Mouse (Mus musculus) left cerebral cortex, adult 2 months (tissue): Measurements from ENCODE around the gene Gclm. TPM values are rescaled to one million over a fixed set of nuclear protein-coding genes. Genes with fewer than 3 reads are reported as not detected.

ENCODE experiments used
- DNase-seq, 2 experiments: peaks; one replicate each; pipeline ENCODE4 v3.0.0; 2021 to 2022; ENCODE audit warnings: low spot score in 2 of 2, mixed read lengths in 1 of 2; ENCODE audit errors: extremely low spot score in 1 of 2
- H3K27ac ChIP-seq: fragments of 200-600 bp; 2 replicates; pipeline ENCODE4 v1.8.1; 2022
- H3K4me3 ChIP-seq: fragments of 200-600 bp; 2 replicates; pipeline ENCODE4 v1.8.1; 2022
- CTCF ChIP-seq: fragments of 200-600 bp; IDR thresholded peaks from 2 replicates; pipeline ENCODE4 v1.8.1; 2022; ENCODE audit warnings: antibody characterized with exemption, mild to moderate bottlenecking, moderate library complexity
- intact Hi-C: fragments of 180-260 bp; cut with DNase I; formaldehyde crosslinking; loops from one replicate; pipeline ENCODE4 v1.15.1; 2025
- microRNA-seq, 2 experiments: library from miRNA; unstranded; fragments of <30 nt; microRNA quantifications; one replicate each; pipeline ENCODE4 v1.2.0; 2021
- total RNA-seq, 2 experiments: library from RNA; stranded (reverse); gene quantifications; 2 replicates each; pipeline ENCODE4 v1.2.3; 2021

Gene Gclm
- total RNA-seq, 2 experiments from 2014 or later, result 60.5 to 67.3 TPM

- no peak overlapping the region for H3K4me3 ChIP-seq
- peak; percentile 75 for TF ChIP-seq CTCF
- intact Hi-C loops, result loop anchor here (1.0 to 10.0 kb wide), 3 partner anchors 172 to 629 kb away; partner anchors contain the start of gene 1810037I17Rik
- peak; percentile 62 to 67 for DNase-seq
- H3K27ac ChIP-seq, result peak overlapping the region; percentile 99
Measured at GRCm38 (mm10) chr3:122295511-122295910, 50.2 kb downstream of the Gclm start.

- intact Hi-C loops, result loop anchor here (5.0 to 10.0 kb wide), 2 partner anchors 170 to 628 kb away; partner anchors contain the start of gene 1810037I17Rik
- no peak for DNase-seq
Measured at GRCm38 (mm10) chr3:122296979-122297378, 51.6 kb downstream of the Gclm start.

GRCm38 (mm10) chr3:122300983-122301919, 55.9 kb downstream of the Gclm start:
- peak; percentile 63 to 77 for DNase-seq
- intact Hi-C loops, result no loop called here
- no peak; the same call in 1 of the 2 replicates for TF ChIP-seq CTCF
- Histone ChIP-seq H3K27ac (peak overlapping the region; percentile 29; the same call in 1 of the 2 replicates), H3K4me3 (no peak overlapping the region)

More at GRCm38 (mm10) chr3:122296979-122297378, 51.6 kb downstream of the Gclm start:
- Histone ChIP-seq H3K27ac (no peak overlapping the region), H3K4me3 (no peak overlapping the region)
- no peak for TF ChIP-seq CTCF

GRCm38 (mm10) chr3:122304560-122304959, 59.2 kb downstream of the Gclm start:
- no peak for TF ChIP-seq CTCF
- intact Hi-C loops, result no loop called here
- DNase-seq, result no peak
- Histone ChIP-seq H3K4me3 (no peak overlapping the region), H3K27ac (no peak overlapping the region)

GRCm38 (mm10) chr3:122307894-122308671, 62.7 kb downstream of the Gclm start:
- H3K4me3 ChIP-seq, result no peak overlapping the region
- intact Hi-C loops, result no loop called here
- DNase-seq, result no peak
- no peak overlapping the region for H3K27ac ChIP-seq
- no peak for TF ChIP-seq CTCF

- DNase-seq, result no peak
- TF ChIP-seq CTCF, result no peak
- intact Hi-C loops, result no loop called here
- H3K27ac ChIP-seq, result no peak overlapping the region
- H3K4me3 ChIP-seq, result no peak overlapping the region
Measured at GRCm38 (mm10) chr3:122308981-122309380, 63.6 kb downstream of the Gclm start.

- intact Hi-C loops, result loop anchor here (1.0 to 10.0 kb wide), 3 partner anchors 154 to 473 kb away; no protein-coding TSS in a partner anchor
- TF ChIP-seq CTCF, result peak; percentile 100
- Histone ChIP-seq H3K27ac (no peak overlapping the region), H3K4me3 (no peak overlapping the region)
- DNase-seq, result peak; percentile 74 to 90
Measured at GRCm38 (mm10) chr3:122312078-122312477, 66.7 kb downstream of the Gclm start.

- H3K4me3 ChIP-seq, result no peak overlapping the region
- intact Hi-C loops, result loop anchor here (1.0 to 10.0 kb wide), 3 partner anchors 153 to 472 kb away; no protein-coding TSS in a partner anchor
- no peak for DNase-seq
- no peak for TF ChIP-seq CTCF
- no peak overlapping the region for H3K27ac ChIP-seq
Measured at GRCm38 (mm10) chr3:122312936-122313629, 67.7 kb downstream of the Gclm start.

- TF ChIP-seq CTCF, result no peak
- intact Hi-C loops, result loop anchor here (10.0 kb wide), 1 partner anchor 471 kb away; no protein-coding TSS in a partner anchor
- no peak for DNase-seq
- Histone ChIP-seq H3K27ac (no peak overlapping the region), H3K4me3 (no peak overlapping the region)
Measured at GRCm38 (mm10) chr3:122313936-122314335, 68.6 kb downstream of the Gclm start.

GRCm38 (mm10) chr3:122316621-122317020, 71.3 kb downstream of the Gclm start:
- no peak for DNase-seq

GRCm38 (mm10) chr3:122317339-122317738, 72.0 kb downstream of the Gclm start:
- no peak overlapping the region for H3K4me3 ChIP-seq
- TF ChIP-seq CTCF, result no peak
- intact Hi-C loops, result loop anchor here (10.0 kb wide), 1 partner anchor 467 kb away; no protein-coding TSS in a partner anchor
- no peak for DNase-seq
- H3K27ac ChIP-seq, result no peak overlapping the region

More at GRCm38 (mm10) chr3:122316621-122317020, 71.3 kb downstream of the Gclm start:
- intact Hi-C loops, result loop anchor here (10.0 kb wide), 1 partner anchor 468 kb away; no protein-coding TSS in a partner anchor
- H3K4me3 ChIP-seq, result no peak overlapping the region
- TF ChIP-seq CTCF, result no peak
- H3K27ac ChIP-seq, result no peak overlapping the region

Small RNAs within 50 kb of the gene (microRNA-seq; reads per million reads assigned to microRNA genes)
- gene Gm22903 (0 reads per million in 2 experiments), gene Mir760 (1,793 to 2,039 reads per million in 2 experiments)

Other genes with a start within 250 kb of the Gclm start
- 1 to 10 TPM; 2.0 to 2.1 TPM for gene Abca4, start 201.1 kb upstream of the Gclm start, total RNA-seq
- gene Dnttip2, start 28.8 kb downstream of the Gclm start, total RNA-seq, result 10 to 100 TPM; 29.5 to 33.4 TPM
- 10 to 100 TPM; 14.7 to 15.4 TPM for gene Bcar3, start 48.6 kb downstream of the Gclm start, total RNA-seq